Mouse (Mus musculus) kidney, postnatal 0 days (tissue): ENCODE measurements around the gene Gm49321. TPM values are rescaled to one million over a fixed set of nuclear protein-coding genes. Genes with fewer than 3 reads are reported as not detected.

ENCODE experiments used
- ATAC-seq: fragments of 200-750 bp; cut with Nextera tagmentation; replicated peaks from 2 replicates; pipeline ENCODE4 v1.8.0; 2017; ENCODE audit warnings: low read depth, moderate number of reproducible peaks, moderate TSS enrichment, moderate library complexity; ENCODE audit not compliant: low FRiP score
- DNase-seq: peaks from one replicate; pipeline ENCODE4 v3.0.0-alpha.2; 2016; ENCODE audit warnings: low spot score
- H3K27ac ChIP-seq: fragments of 300-500 bp; sonication (generic); 2 replicates; pipeline ENCODE4 v1.5.1; 2014; ENCODE audit warnings: mild to moderate bottlenecking
- H3K27me3 ChIP-seq: fragments of 300-500 bp; sonication (generic); 2 replicates; pipeline ENCODE4 v1.6.1; 2014; ENCODE audit warnings: low read length, mixed read lengths; ENCODE audit not compliant: insufficient read depth
- H3K36me3 ChIP-seq: fragments of 300-500 bp; sonication (generic); 2 replicates; pipeline ENCODE4 v1.6.1; 2014; ENCODE audit warnings: low read length, mixed read lengths; ENCODE audit not compliant: insufficient read depth
- H3K4me1 ChIP-seq: fragments of 300-500 bp; sonication (generic); replicated peaks from 2 replicates; pipeline ENCODE4 v1.6.1; 2014; ENCODE audit warnings: antibody characterized with exemption, low read length, mixed read lengths; ENCODE audit not compliant: insufficient read depth
- H3K4me2 ChIP-seq: fragments of 300-500 bp; sonication (generic); 2 replicates; pipeline ENCODE4 v1.6.1; 2014; ENCODE audit warnings: mild to moderate bottlenecking, low read length, moderate library complexity, mixed read lengths
- H3K4me3 ChIP-seq: fragments of 300-500 bp; sonication (generic); replicated peaks from 2 replicates; pipeline ENCODE4 v1.5.1; 2014; ENCODE audit warnings: low read depth, low read length
- H3K9ac ChIP-seq: fragments of 300-500 bp; sonication (generic); 2 replicates; pipeline ENCODE4 v1.6.1; 2014; ENCODE audit warnings: low read depth, low read length
- H3K9me3 ChIP-seq: fragments of 300-500 bp; sonication (generic); replicated peaks from 2 replicates; pipeline ENCODE4 v1.6.1; 2016; ENCODE audit warnings: low read length, inconsistent platforms, mixed read lengths
- CTCF ChIP-seq: IDR thresholded peaks from 2 replicates; pipeline ENCODE4 v1.5.1; 2016; ENCODE audit warnings: antibody characterized with exemption, low read depth, mild to moderate bottlenecking, moderate library complexity
- WGBS: fragments of 180-500 bp; shearing (Covaris S2); extraction: QIAGEN DNeasy Blood & Tissue Kit; methylation state at CpG from one replicate; pipeline ENCODE4 v1.1.7; 2014; 5-methylcytosine and 5-hydroxymethylcytosine counted together
- polyA plus RNA-seq: library from polyadenylated mRNA; unstranded; fragments of >200 nt; fragmentation: Nextera tagmentation; extraction: Ambion mirVana; gene quantifications from 2 replicates; pipeline ENCODE4 v1.2.1, GENCODE M21; 2015

Gene Gm49321
- polyA plus RNA-seq: 8.1 and 8.5 TPM in 2 replicates

- H3K9me3 ChIP-seq: no peaks in the 10 kb centered on the region
- H3K27ac ChIP-seq: no peak within 1 kb of the TSS
- 97% methylated on average over 1 of the region's 1 CpGs for WGBS
- no peaks in the 10 kb centered on the region for H3K4me1 ChIP-seq
- DNase-seq (no peak), ATAC-seq (no peak)
- no peaks in the 10 kb centered on the region for H3K27me3 ChIP-seq
- no peak for TF ChIP-seq CTCF
- no peak within 1 kb of the TSS for H3K4me3 ChIP-seq
- H3K36me3 ChIP-seq: peaks cover 42% of the 10 kb centered on the region
- no peak within 1 kb of the TSS for H3K4me2 ChIP-seq
- H3K9ac ChIP-seq: no peak within 1 kb of the TSS
Measured at GRCm38 (mm10) chr12:73937353-73937752, at the start of gene Gm49321. TSS of gene Gm49321 (plus strand) at chr12:73937653.

DNA sequence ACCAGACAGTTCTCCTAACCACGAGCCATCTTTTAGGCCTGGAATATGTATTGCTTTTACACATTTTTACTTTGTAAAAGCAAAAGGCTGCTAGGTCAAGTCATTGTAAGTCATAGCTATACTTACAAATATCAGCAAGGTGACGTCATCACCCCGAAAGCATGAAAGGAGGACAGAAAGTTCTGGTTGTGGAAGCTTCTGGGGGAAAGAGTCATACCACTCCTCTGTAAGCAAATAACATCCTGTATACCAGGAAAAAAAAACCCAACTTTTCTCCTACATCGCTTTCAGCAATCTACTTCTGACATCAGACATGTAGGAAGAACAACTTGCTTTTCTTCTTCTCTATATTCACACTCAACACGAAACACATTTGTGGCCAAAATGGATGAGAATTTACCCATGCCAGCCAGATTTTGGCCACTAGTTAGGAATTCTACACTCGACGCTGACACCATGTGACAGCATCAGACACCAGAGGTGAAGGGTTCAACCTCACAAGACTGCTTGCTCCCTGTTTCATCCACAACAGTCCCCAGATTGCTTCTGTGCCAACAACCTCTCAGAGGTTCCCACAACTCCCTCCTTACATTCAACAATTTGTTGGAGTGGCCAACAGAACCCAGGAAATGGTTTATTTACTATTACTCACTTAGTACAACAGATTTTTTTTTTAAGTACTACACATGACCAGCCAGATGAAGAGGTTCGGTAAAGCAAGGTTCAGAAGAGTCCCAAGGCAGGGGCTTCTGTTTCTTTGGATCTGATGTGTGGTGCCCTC, 49.3 kb upstream of the Gm49321 start:
- H3K4me2 ChIP-seq: no peak overlapping the region

GRCm38 (mm10) chr12:73889571-73889970, 47.9 kb upstream of the Gm49321 start:
- Histone ChIP-seq H3K36me3 (no peaks in the 10 kb centered on the region), H3K4me2 (no peak overlapping the region), H3K9me3 (no peaks in the 10 kb centered on the region), H3K27ac (no peak overlapping the region), H3K27me3 (no peaks in the 10 kb centered on the region), H3K4me3 (no peak overlapping the region), H3K4me1 (no peaks in the 10 kb centered on the region), H3K9ac (no peak overlapping the region)
- ATAC-seq (no peak), DNase-seq (no peak)
- 19% methylated on average over 1 of the region's 1 CpGs for WGBS
- no peak for TF ChIP-seq CTCF

More for the DNA sequence above, 49.3 kb upstream of the Gm49321 start:
- Histone ChIP-seq H3K36me3 (no peaks in the 10 kb centered on the region), H3K4me3 (no peak overlapping the region), H3K9ac (no peak overlapping the region), H3K4me1 (no peaks in the 10 kb centered on the region), H3K27me3 (no peaks in the 10 kb centered on the region), H3K27ac (no peak overlapping the region), H3K9me3 (no peaks in the 10 kb centered on the region)
- no peak for TF ChIP-seq CTCF
- WGBS: 84% methylated on average over 8 of the region's 8 CpGs
- DNase-seq (no peak), ATAC-seq (no peak)

DNA sequence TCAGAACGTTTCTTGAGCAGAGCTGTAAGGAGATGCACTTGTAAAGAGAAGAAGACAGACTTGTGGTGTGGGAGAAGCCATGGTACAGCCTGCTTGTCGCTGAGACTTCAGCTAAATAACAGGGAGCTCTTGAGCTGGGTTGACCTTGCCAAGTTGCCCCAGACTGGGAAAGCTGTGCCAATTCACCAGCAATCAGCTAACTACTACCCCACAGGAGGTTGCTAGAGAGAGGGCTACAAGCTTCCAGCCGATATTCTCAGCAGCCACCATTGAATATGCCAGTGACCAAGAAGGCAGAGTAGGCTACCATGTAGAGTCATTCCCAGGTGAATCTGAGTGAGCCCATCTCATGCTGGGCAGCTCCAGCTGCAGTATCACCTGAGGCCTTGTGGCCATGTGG, 47.4 kb upstream of the Gm49321 start:
- no peak overlapping the region for H3K9ac ChIP-seq
- H3K36me3 ChIP-seq: no peaks in the 10 kb centered on the region
- H3K27ac ChIP-seq: no peak overlapping the region
- H3K9me3 ChIP-seq: no peaks in the 10 kb centered on the region
- H3K4me2 ChIP-seq: no peak overlapping the region
- H3K4me3 ChIP-seq: no peak overlapping the region
- DNase-seq (no peak), ATAC-seq (no peak)
- no peaks in the 10 kb centered on the region for H3K4me1 ChIP-seq
- 76% methylated on average over 3 of the region's 3 CpGs for WGBS
- no peak for TF ChIP-seq CTCF
- H3K27me3 ChIP-seq: no peaks in the 10 kb centered on the region

GRCm38 (mm10) chr12:73892616-73893015, 44.8 kb upstream of the Gm49321 start:
- 29% methylated on average over 3 of the region's 3 CpGs for WGBS
- no peak overlapping the region for H3K4me3 ChIP-seq
- no peak overlapping the region for H3K9ac ChIP-seq
- H3K27ac ChIP-seq: no peak overlapping the region
- no peaks in the 10 kb centered on the region for H3K4me1 ChIP-seq
- DNase-seq: no peak
- no peak for ATAC-seq
- no peaks in the 10 kb centered on the region for H3K27me3 ChIP-seq
- no peak for TF ChIP-seq CTCF
- H3K36me3 ChIP-seq: no peaks in the 10 kb centered on the region
- H3K9me3 ChIP-seq: no peaks in the 10 kb centered on the region
- H3K4me2 ChIP-seq: no peak overlapping the region

DNA sequence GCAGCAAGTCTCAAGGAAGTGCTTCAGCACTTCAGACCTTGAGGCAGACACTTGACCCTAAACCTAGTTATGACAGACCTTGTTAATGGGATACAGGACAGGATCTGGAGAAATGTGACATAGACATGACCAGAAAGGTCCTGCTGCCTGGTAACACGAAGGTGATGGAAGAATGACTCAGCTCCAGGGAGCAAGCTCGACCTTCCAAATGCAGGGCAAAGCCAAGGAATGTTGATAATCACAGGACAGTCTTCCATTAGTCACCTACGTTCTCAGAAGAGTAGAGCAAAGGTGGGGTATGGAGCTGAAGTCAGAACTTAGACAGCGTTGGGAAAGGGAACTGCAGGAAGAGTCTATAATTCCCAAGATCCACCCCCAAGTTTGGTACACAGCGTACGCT, 42.6 kb upstream of the Gm49321 start:
- H3K27me3 ChIP-seq: no peaks in the 10 kb centered on the region
- TF ChIP-seq CTCF: no peak
- WGBS: 76% methylated on average over 6 of the region's 6 CpGs
- DNase-seq (no peak), ATAC-seq (no peak)
- no peak overlapping the region for H3K4me3 ChIP-seq
- H3K9ac ChIP-seq: no peak overlapping the region
- no peaks in the 10 kb centered on the region for H3K36me3 ChIP-seq
- no peak overlapping the region for H3K4me2 ChIP-seq
- H3K4me1 ChIP-seq: no peaks in the 10 kb centered on the region
- no peaks in the 10 kb centered on the region for H3K9me3 ChIP-seq
- no peak overlapping the region for H3K27ac ChIP-seq
